Mouse (Mus musculus) stomach, postnatal 0 days (tissue): Measurements from ENCODE around the gene Lbhd2. TPM values are rescaled to one million over a fixed set of nuclear protein-coding genes. Genes with fewer than 3 reads are reported as not detected.

ENCODE experiments used
- ATAC-seq: fragments of 200-750 bp; cut with Nextera tagmentation; 2 replicates; pipeline ENCODE4 v1.8.0; 2017; ENCODE audit not compliant: low FRiP score, low TSS enrichment
- DNase-seq: peaks from one replicate; pipeline ENCODE4 v3.0.0-alpha.2; 2016; ENCODE audit warnings: low spot score
- H3K27ac ChIP-seq: fragments of 300-500 bp; sonication (generic); replicated peaks from 2 replicates; pipeline ENCODE4 v1.5.1; 2014; ENCODE audit warnings: mild to moderate bottlenecking, control low read depth
- H3K27me3 ChIP-seq: fragments of 300-500 bp; sonication (generic); 2 replicates; pipeline ENCODE4 v1.6.1; 2014; ENCODE audit warnings: low read length; ENCODE audit not compliant: control insufficient read depth, insufficient read depth
- H3K36me3 ChIP-seq: fragments of 300-500 bp; sonication (generic); 2 replicates; pipeline ENCODE4 v1.6.1; 2014; ENCODE audit warnings: low read length, mixed read lengths; ENCODE audit not compliant: control insufficient read depth, insufficient read depth
- H3K4me1 ChIP-seq: fragments of 300-500 bp; sonication (generic); replicated peaks from 2 replicates; pipeline ENCODE4 v1.6.1; 2014; ENCODE audit warnings: antibody characterized with exemption; ENCODE audit not compliant: control insufficient read depth, insufficient read depth
- H3K4me2 ChIP-seq: fragments of 300-500 bp; sonication (generic); replicated peaks from 2 replicates; pipeline ENCODE4 v1.6.1; 2014; ENCODE audit warnings: low read depth, mild to moderate bottlenecking, control low read depth, moderate library complexity
- H3K4me3 ChIP-seq: fragments of 300-500 bp; sonication (generic); 2 replicates; pipeline ENCODE4 v1.5.1; 2014; ENCODE audit warnings: low read depth, low read length, control low read depth
- H3K9ac ChIP-seq: fragments of 300-500 bp; sonication (generic); 2 replicates; pipeline ENCODE4 v1.6.1; 2014; ENCODE audit warnings: mild to moderate bottlenecking, low read length, control low read depth, mixed read lengths
- H3K9me3 ChIP-seq: fragments of 300-500 bp; sonication (generic); 2 replicates; pipeline ENCODE4 v1.6.1; 2016; ENCODE audit warnings: low read length; ENCODE audit not compliant: control insufficient read depth
- CTCF ChIP-seq: IDR thresholded peaks from 2 replicates; pipeline ENCODE4 v1.5.1; 2016; ENCODE audit warnings: antibody characterized with exemption, low read depth, mild to moderate bottlenecking, moderate library complexity
- EP300 ChIP-seq: optimal IDR thresholded peaks from 2 replicates; pipeline ENCODE3; 2016; ENCODE audit warnings: antibody characterized with exemption
- WGBS: fragments of 180-500 bp; shearing (Covaris S2); extraction: QIAGEN DNeasy Blood & Tissue Kit; methylation state at CpG from one replicate; pipeline ENCODE4 v1.1.7; 2014; 5-methylcytosine and 5-hydroxymethylcytosine counted together
- polyA plus RNA-seq: library from polyadenylated mRNA; unstranded; fragments of >200 nt; fragmentation: Nextera tagmentation; extraction: Ambion mirVana; gene quantifications from 2 replicates; pipeline ENCODE4 v1.2.1, GENCODE M21; 2015

The Lbhd2 gene
- polyA plus RNA-seq, 1 experiment from 2014 or later = 2.2 TPM

GRCm38 (mm10) chr12:111450359-111450758, 43.8 kb downstream of the Lbhd2 start:
- no peak overlapping the region for H3K9ac ChIP-seq
- H3K9me3 ChIP-seq = no peaks in the 10 kb centered on the region
- no peak overlapping the region for H3K4me3 ChIP-seq
- H3K4me1 ChIP-seq = no peaks in the 10 kb centered on the region; the same call in 1 of the 2 replicates
- DNase-seq = no peak
- H3K4me2 ChIP-seq = no peak overlapping the region
- 56% methylated on average over 6 of the region's 6 CpGs for WGBS
- no peak for TF ChIP-seq CTCF
- no peak for TF ChIP-seq EP300
- H3K36me3 ChIP-seq = no peaks in the 10 kb centered on the region
- ATAC-seq = no peak
- no peak overlapping the region for H3K27ac ChIP-seq
- peaks cover 16% of the 10 kb centered on the region for H3K27me3 ChIP-seq

DNA sequence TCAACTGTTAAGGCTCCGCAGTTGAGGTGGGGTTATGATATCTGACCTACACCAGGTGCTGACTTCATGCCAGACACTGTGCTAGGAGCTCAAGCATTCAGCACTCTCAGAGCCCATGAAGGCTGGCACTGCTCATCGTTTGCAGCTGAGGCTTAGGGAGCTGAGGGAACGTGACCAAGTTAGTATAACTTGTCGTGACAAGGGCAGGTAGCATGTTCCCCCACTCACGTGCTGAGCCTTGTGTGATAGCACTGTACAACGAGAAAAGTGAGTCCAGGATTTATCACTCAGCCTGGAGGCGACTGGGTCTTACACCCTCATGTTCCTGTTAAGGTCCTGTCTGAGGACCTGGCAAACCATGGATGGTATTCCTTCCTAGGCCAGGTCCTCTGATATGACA, 45.0 kb downstream of the Lbhd2 start:
- Histone ChIP-seq H3K27ac (no peak overlapping the region), H3K9me3 (no peaks in the 10 kb centered on the region), H3K36me3 (no peaks in the 10 kb centered on the region), H3K9ac (no peak overlapping the region), H3K4me1 (no peaks in the 10 kb centered on the region; the same call in 1 of the 2 replicates), H3K4me3 (no peak overlapping the region), H3K27me3 (peaks cover 7% of the 10 kb centered on the region), H3K4me2 (no peak overlapping the region)
- TF ChIP-seq CTCF = no peak
- no peak for TF ChIP-seq EP300
- DNase-seq = no peak
- ATAC-seq = no peak
- WGBS = 78% methylated on average over 7 of the region's 7 CpGs

GRCm38 (mm10) chr12:111454021-111454420, 47.4 kb downstream of the Lbhd2 start:
- no peaks in the 10 kb centered on the region for H3K27me3 ChIP-seq
- no peak overlapping the region for H3K4me3 ChIP-seq
- H3K27ac ChIP-seq = no peak overlapping the region
- TF ChIP-seq EP300 (no peak), CTCF (peak; percentile 32)
- no peak overlapping the region for H3K9ac ChIP-seq
- H3K4me2 ChIP-seq = no peak overlapping the region
- WGBS = 42% methylated on average over 4 of the region's 4 CpGs
- no peaks in the 10 kb centered on the region for H3K36me3 ChIP-seq
- H3K9me3 ChIP-seq = no peaks in the 10 kb centered on the region
- ATAC-seq = no peak
- no peak for DNase-seq
- no peaks in the 10 kb centered on the region; the same call in 1 of the 2 replicates for H3K4me1 ChIP-seq

DNA sequence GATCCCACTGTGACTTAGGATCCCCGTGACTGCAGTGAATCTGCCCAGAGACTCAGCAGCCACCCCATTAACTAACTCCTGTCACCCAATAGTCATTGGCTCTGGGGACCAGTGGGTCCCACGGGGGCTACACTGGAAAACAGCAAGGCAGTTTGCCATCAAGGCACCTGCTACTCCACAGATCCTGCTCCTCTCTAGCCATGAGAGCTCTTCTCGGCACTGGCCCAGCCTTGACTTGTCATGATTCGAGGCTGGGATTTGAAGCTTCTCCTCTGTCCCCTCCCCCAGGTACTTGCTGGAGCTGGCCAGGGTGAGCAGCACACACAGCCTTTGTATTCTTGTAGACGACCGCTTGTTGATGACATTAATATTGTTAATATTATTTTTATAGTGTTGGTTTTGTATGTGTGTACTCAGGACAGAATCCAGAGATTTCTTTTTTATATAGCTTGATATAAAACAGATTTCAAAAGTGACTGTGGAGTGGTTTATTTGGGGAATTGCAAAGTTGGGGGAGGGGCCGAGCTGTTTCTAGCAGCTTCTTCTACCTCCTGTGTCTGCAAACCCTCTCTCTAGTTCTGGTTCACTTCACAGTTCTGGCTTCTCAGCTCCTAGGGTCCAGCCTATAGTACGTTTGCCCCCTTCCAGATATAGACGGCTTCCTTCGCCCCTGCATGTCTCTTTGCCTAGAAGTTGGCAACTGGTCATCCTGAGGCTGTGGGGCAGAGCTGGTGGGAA, 48.1 kb downstream of the Lbhd2 start:
- Histone ChIP-seq H3K36me3 (no peaks in the 10 kb centered on the region), H3K27me3 (no peaks in the 10 kb centered on the region), H3K9me3 (no peaks in the 10 kb centered on the region), H3K4me3 (no peak overlapping the region), H3K4me2 (no peak overlapping the region), H3K4me1 (no peaks in the 10 kb centered on the region; the same call in 1 of the 2 replicates), H3K9ac (no peak overlapping the region), H3K27ac (no peak overlapping the region)
- no peak; the same call in 1 of the 2 replicates for ATAC-seq
- TF ChIP-seq EP300 = no peak
- no peak for TF ChIP-seq CTCF
- WGBS = 53% methylated on average over 10 of the region's 10 CpGs
- no peak for DNase-seq

DNA sequence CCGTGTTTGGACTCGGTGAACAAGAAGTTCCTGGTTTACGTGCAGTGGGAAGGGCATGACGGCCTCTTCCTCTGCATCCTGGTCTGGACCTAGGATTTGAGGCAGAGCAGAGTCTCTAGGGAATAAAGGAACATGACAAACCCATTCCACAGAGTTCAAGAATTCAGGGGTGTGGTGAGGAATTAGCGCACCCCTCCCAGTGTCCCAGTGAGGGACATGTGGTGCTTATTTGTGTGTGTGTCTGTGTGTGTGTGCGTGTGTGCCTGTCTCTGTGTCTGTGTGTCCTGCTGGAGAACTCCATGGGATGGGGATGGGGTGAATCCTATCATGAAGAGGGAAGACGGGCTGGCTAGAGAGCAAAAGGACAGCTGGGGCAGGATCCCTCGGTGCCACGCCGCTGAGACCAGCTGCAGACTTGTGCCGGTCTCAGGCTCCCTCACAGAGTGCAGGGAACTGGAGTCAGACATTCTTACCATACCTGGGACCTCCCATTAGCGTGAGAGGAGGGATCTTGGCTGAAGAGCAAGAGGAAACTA, 48.8 kb downstream of the Lbhd2 start:
- ATAC-seq = no peak; the same call in 1 of the 2 replicates
- Histone ChIP-seq H3K36me3 (no peaks in the 10 kb centered on the region), H3K4me2 (no peak overlapping the region), H3K4me1 (no peaks in the 10 kb centered on the region; the same call in 1 of the 2 replicates), H3K9me3 (no peaks in the 10 kb centered on the region), H3K27me3 (no peaks in the 10 kb centered on the region), H3K9ac (no peak overlapping the region), H3K4me3 (no peak overlapping the region), H3K27ac (no peak overlapping the region)
- TF ChIP-seq CTCF = no peak
- no peak for TF ChIP-seq EP300
- WGBS = 62% methylated on average over 12 of the region's 12 CpGs
- no peak for DNase-seq

DNA sequence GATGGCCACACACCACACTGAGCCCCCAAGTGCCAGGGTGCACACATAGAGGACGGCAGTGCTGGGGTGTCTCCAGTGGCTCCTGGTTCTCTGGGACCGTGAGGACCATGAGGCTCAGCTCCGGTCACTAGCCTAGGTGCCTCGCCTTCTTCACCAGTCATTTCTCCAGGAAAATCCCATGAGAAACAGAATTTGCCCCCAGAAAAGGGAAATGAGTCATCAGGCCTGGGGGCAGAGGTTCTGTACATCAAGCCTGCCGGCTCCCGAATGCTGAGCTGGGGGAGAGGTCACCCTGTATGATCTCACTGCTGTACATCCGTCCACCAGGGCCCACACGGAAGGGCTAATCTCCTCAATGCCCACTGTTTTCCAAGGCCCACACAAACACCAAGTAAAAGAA, 49.3 kb downstream of the Lbhd2 start:
- Histone ChIP-seq H3K36me3 (no peaks in the 10 kb centered on the region), H3K4me3 (no peak overlapping the region), H3K4me2 (no peak overlapping the region), H3K9me3 (no peaks in the 10 kb centered on the region), H3K9ac (no peak overlapping the region), H3K27ac (no peak overlapping the region), H3K4me1 (no peaks in the 10 kb centered on the region; the same call in 1 of the 2 replicates), H3K27me3 (no peaks in the 10 kb centered on the region)
- WGBS = 58% methylated on average over 8 of the region's 8 CpGs
- DNase-seq (no peak), ATAC-seq (no peak)
- TF ChIP-seq EP300 (no peak), CTCF (no peak)
